Mouse (Mus musculus) regulatory T cell (primary cell): ENCODE measurements around the gene Armc9.

ENCODE experiments used
- in situ Hi-C: fragments of 300-600 bp; cut with MboI, MseI; formaldehyde crosslinking; loops from one replicate; pipeline ENCODE4 v1.15.1; 2025; ENCODE audit warnings: high pct_unique_total_duplicates

Armc9 gene

GRCm38 (mm10) chr1:86154133-86154823 is at the start of gene Armc9:
Gene Armc9, plus strand, starts transcription at chr1:86154780.
- in situ Hi-C loops: no loop called here

GRCm38 (mm10) chr1:86105054-86105453 is 49.5 kb upstream of the Armc9 start:
- in situ Hi-C loops: no loop called here

GRCm38 (mm10) chr1:86111779-86112178 is 42.8 kb upstream of the Armc9 start, which contains the start of gene Htr2b:
Gene Htr2b, minus strand, starts transcription at chr1:86111970.
- in situ Hi-C loops: no loop called here

GRCm38 (mm10) chr1:86114141-86114540 is 40.4 kb upstream of the Armc9 start:
- in situ Hi-C loops: no loop called here

- in situ Hi-C loops: loop anchor here (5.0 kb wide), 1 partner anchor 37 kb away; no protein-coding TSS in a partner anchor
These were observed 35.0 kb upstream of the Armc9 start for GRCm38 (mm10) chr1:86119549-86119948.

GRCm38 (mm10) chr1:86126036-86126435 is 28.5 kb upstream of the Armc9 start:
- in situ Hi-C loops: no loop called here

GRCm38 (mm10) chr1:86133337-86133736 is 21.2 kb upstream of the Armc9 start, which contains the start of gene Gm21972:
Gene Gm21972, plus strand, starts transcription at chr1:86133637.
- in situ Hi-C loops: no loop called here

GRCm38 (mm10) chr1:86135315-86135714 is 19.3 kb upstream of the Armc9 start:
- in situ Hi-C loops: no loop called here

GRCm38 (mm10) chr1:86141081-86141480 is 13.5 kb upstream of the Armc9 start:
- in situ Hi-C loops: no loop called here

- in situ Hi-C loops: no loop called here
These were observed 11.4 kb upstream of the Armc9 start for GRCm38 (mm10) chr1:86143165-86143564.

- in situ Hi-C loops: no loop called here
These were observed 10.3 kb upstream of the Armc9 start for GRCm38 (mm10) chr1:86144001-86144944.

GRCm38 (mm10) chr1:86146293-86146692 is 8.3 kb upstream of the Armc9 start:
- in situ Hi-C loops: no loop called here

- in situ Hi-C loops: no loop called here
These were observed 7.0 kb upstream of the Armc9 start for GRCm38 (mm10) chr1:86147557-86147956.

- in situ Hi-C loops: no loop called here
These were observed 6.4 kb upstream of the Armc9 start for GRCm38 (mm10) chr1:86148161-86148560.

GRCm38 (mm10) chr1:86150929-86151328 is 3.7 kb upstream of the Armc9 start:
- in situ Hi-C loops: no loop called here

GRCm38 (mm10) chr1:86151376-86151775 is 3.2 kb upstream of the Armc9 start:
- in situ Hi-C loops: no loop called here

GRCm38 (mm10) chr1:86152618-86153017 is 2.0 kb upstream of the Armc9 start:
- in situ Hi-C loops: no loop called here

- in situ Hi-C loops: no loop called here
These were observed 214 bp downstream of the Armc9 start for GRCm38 (mm10) chr1:86154824-86155164.

- in situ Hi-C loops: no loop called here
These were observed 1.5 kb downstream of the Armc9 start for GRCm38 (mm10) chr1:86156075-86156474.

GRCm38 (mm10) chr1:86156595-86156994 is 2.0 kb downstream of the Armc9 start:
- in situ Hi-C loops: no loop called here

GRCm38 (mm10) chr1:86160059-86160458 is 5.5 kb downstream of the Armc9 start:
- in situ Hi-C loops: no loop called here

GRCm38 (mm10) chr1:86160479-86160878 is 5.9 kb downstream of the Armc9 start:
- in situ Hi-C loops: no loop called here

- in situ Hi-C loops: no loop called here
These were observed 6.5 kb downstream of the Armc9 start for GRCm38 (mm10) chr1:86161061-86161460.
